Mouse (Mus musculus) liver, postnatal 0 days (tissue): ENCODE data around the gene Pdss2. TPM values are rescaled to one million over a fixed set of nuclear protein-coding genes. Genes with fewer than 3 reads are reported as not detected.
A peak's percentile ranks its signal among the peaks of the same experiment; 100 is the strongest.

Experiments
- ATAC-seq: fragments of 200-750 bp; cut with Nextera tagmentation; 2 replicates; pipeline ENCODE4 v1.8.0; 2017; ENCODE audit warnings: mild to moderate bottlenecking, moderate library complexity
- DNase-seq: peaks from one replicate; pipeline ENCODE4 v3.0.0-alpha.2; 2016
- H3K27ac ChIP-seq: fragments of 300-500 bp; sonication (generic); 2 replicates; pipeline ENCODE4 v1.5.1; 2014; ENCODE audit warnings: antibody characterized with exemption, moderate library complexity, mild to moderate bottlenecking, low read depth
- H3K27me3 ChIP-seq: fragments of 300-500 bp; sonication (generic); 2 replicates; pipeline ENCODE4 v1.6.1; 2014; ENCODE audit warnings: low read length, control low read depth, mixed read lengths; ENCODE audit not compliant: insufficient read depth
- H3K36me3 ChIP-seq: fragments of 300-500 bp; sonication (generic); replicated peaks from 2 replicates; pipeline ENCODE4 v1.6.1; 2014; ENCODE audit warnings: mild to moderate bottlenecking, control low read depth, low read length, moderate library complexity, mixed read lengths; ENCODE audit not compliant: insufficient read depth
- H3K4me1 ChIP-seq: fragments of 300-500 bp; sonication (generic); 2 replicates; pipeline ENCODE4 v1.6.1; 2014; ENCODE audit warnings: antibody characterized with exemption, mild to moderate bottlenecking, control low read depth; ENCODE audit not compliant: insufficient read depth
- H3K4me2 ChIP-seq: fragments of 300-500 bp; sonication (generic); 2 replicates; pipeline ENCODE4 v1.6.1; 2014; ENCODE audit warnings: low read depth, mild to moderate bottlenecking, low read length, moderate library complexity, mixed read lengths
- H3K4me3 ChIP-seq: fragments of 300-500 bp; sonication (generic); 2 replicates; pipeline ENCODE4 v1.5.1; 2014; ENCODE audit warnings: low read depth, low read length
- H3K9ac ChIP-seq: fragments of 300-500 bp; sonication (generic); replicated peaks from 2 replicates; pipeline ENCODE4 v1.6.1; 2014; ENCODE audit warnings: mild to moderate bottlenecking, moderate library complexity
- H3K9me3 ChIP-seq: fragments of 300-500 bp; sonication (generic); 2 replicates; pipeline ENCODE4 v1.6.1; 2016; ENCODE audit warnings: mild to moderate bottlenecking, control low read depth, low read length, mixed read lengths
- CTCF ChIP-seq: sonication (generic); IDR thresholded peaks from 2 replicates; pipeline ENCODE4 v1.5.1; 2016; ENCODE audit warnings: antibody characterized with exemption, low read depth
- EP300 ChIP-seq: IDR thresholded peaks from 2 replicates; pipeline ENCODE4 v1.6.1; 2016; ENCODE audit warnings: antibody characterized with exemption, low read depth, mild to moderate bottlenecking
- WGBS: fragments of 180-500 bp; shearing (Covaris S2); extraction: QIAGEN DNeasy Blood & Tissue Kit; methylation state at CpG from one replicate; pipeline ENCODE4 v1.1.7; 2014; ENCODE audit not compliant: insufficient replicate concordance; 5-methylcytosine and 5-hydroxymethylcytosine counted together
- polyA plus RNA-seq: library from polyadenylated mRNA; unstranded; fragments of >200 nt; fragmentation: Nextera tagmentation; extraction: Ambion mirVana; gene quantifications from 2 replicates; pipeline ENCODE4 v1.2.1, GENCODE M21; 2015

Pdss2 gene
- polyA plus RNA-seq, 1 experiment from 2014 or later, result 4.5 TPM

DNA sequence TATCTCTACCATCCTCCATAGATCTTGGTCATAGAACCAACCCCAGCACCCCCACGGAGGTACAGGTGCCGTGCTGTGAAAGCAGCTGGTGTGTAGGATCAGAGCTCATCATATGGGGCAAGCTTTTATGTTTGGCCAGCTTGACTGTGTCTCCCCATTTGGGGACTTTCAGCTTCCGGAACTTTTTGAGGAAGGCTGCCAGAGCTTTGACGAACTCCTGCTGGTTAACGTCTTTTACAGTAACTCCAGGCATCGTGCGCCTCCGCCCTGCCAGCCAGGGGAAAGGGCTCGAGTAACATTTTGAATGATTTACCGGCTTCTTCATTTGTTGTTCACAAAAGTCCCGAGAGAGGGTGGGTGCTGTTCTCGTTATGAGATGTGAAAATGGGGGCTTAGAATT is 152.4 kb downstream of the Pdss2 start:
- no peak for ATAC-seq
- H3K4me2 ChIP-seq, result no peak overlapping the region
- H3K9me3 ChIP-seq, result no peaks in the 10 kb centered on the region
- H3K36me3 ChIP-seq, result peaks cover 3% of the 10 kb centered on the region; the same call in 1 of the 2 replicates
- no peak overlapping the region for H3K4me3 ChIP-seq
- no peak overlapping the region for H3K27ac ChIP-seq
- no peaks in the 10 kb centered on the region for H3K27me3 ChIP-seq
- no peak for DNase-seq
- no peaks in the 10 kb centered on the region; the same call in 1 of the 2 replicates for H3K4me1 ChIP-seq
- TF ChIP-seq CTCF (no peak), EP300 (no peak)
- H3K9ac ChIP-seq, result no peak overlapping the region
- 79% methylated on average over 12 of the region's 12 CpGs for WGBS

DNA sequence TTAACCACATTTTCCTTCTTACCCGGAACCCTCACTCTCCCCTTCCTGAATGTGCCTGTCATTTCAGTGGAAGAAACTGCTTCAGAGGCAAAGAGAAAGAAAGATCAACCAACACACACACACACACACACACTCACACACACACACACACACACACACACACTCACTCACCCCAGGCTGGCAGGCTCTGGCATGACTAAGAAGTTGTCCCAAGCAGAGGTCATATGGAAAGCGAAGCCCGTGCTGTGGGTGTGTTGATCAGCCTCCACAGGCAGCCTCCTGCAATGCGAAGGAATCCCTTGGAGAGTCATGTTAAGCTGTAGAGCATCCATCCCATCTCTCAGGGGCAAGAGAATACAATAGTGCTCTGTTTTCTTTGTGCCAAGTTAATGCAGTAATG is 154.0 kb downstream of the Pdss2 start:
- Histone ChIP-seq H3K4me2 (no peak overlapping the region), H3K27me3 (no peaks in the 10 kb centered on the region), H3K27ac (no peak overlapping the region), H3K9ac (no peak overlapping the region), H3K36me3 (peaks cover 3% of the 10 kb centered on the region; the same call in 1 of the 2 replicates), H3K4me1 (peaks cover 7% of the 10 kb centered on the region), H3K4me3 (no peak overlapping the region), H3K9me3 (no peaks in the 10 kb centered on the region)
- DNase-seq (no peak), ATAC-seq (no peak)
- WGBS, result 77% methylated on average over 4 of the region's 4 CpGs
- no peak for TF ChIP-seq CTCF
- TF ChIP-seq EP300, result no peak

DNA sequence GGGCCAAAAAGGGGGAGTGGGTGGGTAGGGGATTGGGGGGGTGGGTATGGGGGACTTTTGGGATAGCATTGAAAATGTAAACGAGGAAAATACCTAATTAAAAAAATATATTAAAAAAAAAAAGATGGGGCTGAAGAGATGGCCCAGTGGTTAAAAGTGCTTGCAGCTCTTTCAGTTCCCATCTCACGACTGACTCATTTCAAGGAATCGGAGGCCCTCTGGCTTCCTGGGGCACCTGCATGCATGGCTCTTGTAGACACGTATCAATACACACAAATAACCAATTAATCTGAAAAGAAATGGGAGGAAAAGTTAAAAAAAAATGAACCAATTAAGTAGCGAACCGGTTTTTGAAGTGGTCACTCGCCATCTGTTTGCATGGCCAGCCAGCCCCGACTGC is 155.5 kb downstream of the Pdss2 start:
- 83% methylated on average over 8 of the region's 8 CpGs for WGBS
- Histone ChIP-seq H3K27me3 (no peaks in the 10 kb centered on the region), H3K9ac (no peak overlapping the region), H3K4me3 (no peak overlapping the region), H3K9me3 (no peaks in the 10 kb centered on the region), H3K4me1 (peaks cover 7% of the 10 kb centered on the region), H3K36me3 (peaks cover 3% of the 10 kb centered on the region; the same call in 1 of the 2 replicates), H3K4me2 (no peak overlapping the region), H3K27ac (no peak overlapping the region)
- DNase-seq (no peak), ATAC-seq (no peak)
- no peak for TF ChIP-seq EP300
- TF ChIP-seq CTCF, result no peak

- DNase-seq, result peak; percentile 78
Measured at GRCm38 (mm10) chr10:43378279-43378678, 157.0 kb downstream of the Pdss2 start.

GRCm38 (mm10) chr10:43378732-43379644 is 157.7 kb downstream of the Pdss2 start:
- DNase-seq (no peak), ATAC-seq (no peak)
- Histone ChIP-seq H3K27me3 (no peaks in the 10 kb centered on the region), H3K9me3 (no peaks in the 10 kb centered on the region), H3K4me1 (peaks cover 7% of the 10 kb centered on the region), H3K27ac (no peak overlapping the region; the same call in 1 of the 2 replicates), H3K4me2 (no peak overlapping the region), H3K4me3 (no peak overlapping the region), H3K9ac (no peak overlapping the region), H3K36me3 (0 out of 2 replicates have a peak, but pooled peaks cover under 1% of the 10 kb centered on the region)
- 48% methylated on average over 15 of the region's 15 CpGs for WGBS
- no peak for TF ChIP-seq EP300
- TF ChIP-seq CTCF, result no peak

More at GRCm38 (mm10) chr10:43378279-43378678, 157.0 kb downstream of the Pdss2 start:
- Histone ChIP-seq H3K4me1 (peaks cover 7% of the 10 kb centered on the region), H3K9me3 (no peaks in the 10 kb centered on the region), H3K4me3 (no peak overlapping the region), H3K9ac (no peak overlapping the region), H3K36me3 (peaks cover 3% of the 10 kb centered on the region; the same call in 1 of the 2 replicates), H3K27me3 (no peaks in the 10 kb centered on the region), H3K27ac (no peak overlapping the region; the same call in 1 of the 2 replicates), H3K4me2 (no peak overlapping the region)
- peak; percentile 54 for ATAC-seq
- no peak for TF ChIP-seq EP300
- peak; percentile 83 for TF ChIP-seq CTCF
- WGBS, result 30% methylated on average over 5 of the region's 5 CpGs

GRCm38 (mm10) chr10:43382660-43383059 is 161.4 kb downstream of the Pdss2 start:
- Histone ChIP-seq H3K36me3 (no peaks in the 10 kb centered on the region), H3K27me3 (no peaks in the 10 kb centered on the region), H3K27ac (no peak overlapping the region), H3K9ac (no peak overlapping the region), H3K4me3 (no peak overlapping the region), H3K4me2 (no peak overlapping the region), H3K4me1 (peaks cover 7% of the 10 kb centered on the region), H3K9me3 (no peaks in the 10 kb centered on the region)
- DNase-seq, result no peak
- WGBS, result 82% methylated on average over 3 of the region's 3 CpGs
- ATAC-seq, result no peak
- TF ChIP-seq EP300 (no peak), CTCF (no peak)
